Mouse (Mus musculus) T-cell, adult 2 months (primary cell): ENCODE results near the gene Steap2.
"Not testable (repeated sequence)": the region's sequence is repeated elsewhere in the genome, so short reads cannot be mapped to it uniquely, and the experiment has no call there.

Experiments used
- DNase-seq: peaks from one replicate; pipeline ENCODE4 v3.0.0; 2022; ENCODE audit warnings: low spot score

Steap2 gene

GRCm38 (mm10) chr5:5693956-5694653 lies at the start of gene Steap2:
TSS of gene Steap2 (minus strand) at chr5:5694578.
- DNase-seq: no peak

- no peak for DNase-seq
Measured at GRCm38 (mm10) chr5:5734445-5734844, 40.1 kb upstream of the Steap2 start.

- no peak for DNase-seq
Measured at GRCm38 (mm10) chr5:5732858-5733257, 38.5 kb upstream of the Steap2 start.

GRCm38 (mm10) chr5:5732208-5732607 lies 37.8 kb upstream of the Steap2 start:
- DNase-seq: no peak

GRCm38 (mm10) chr5:5729904-5730303 lies 35.5 kb upstream of the Steap2 start:
- no peak for DNase-seq

GRCm38 (mm10) chr5:5722217-5722616 lies 27.8 kb upstream of the Steap2 start:
- no peak for DNase-seq

GRCm38 (mm10) chr5:5711032-5711431 lies 16.7 kb upstream of the Steap2 start:
- DNase-seq: no peak

- DNase-seq: no peak
Measured at GRCm38 (mm10) chr5:5707341-5708278, 13.2 kb upstream of the Steap2 start.

GRCm38 (mm10) chr5:5705019-5705418 lies 10.6 kb upstream of the Steap2 start:
- no peak for DNase-seq

GRCm38 (mm10) chr5:5700386-5700785 lies 6.0 kb upstream of the Steap2 start:
- DNase-seq: no peak

- DNase-seq: no peak
Measured at GRCm38 (mm10) chr5:5698830-5699229, 4.5 kb upstream of the Steap2 start.

- DNase-seq: no peak
Measured at GRCm38 (mm10) chr5:5695401-5695942, 1.1 kb upstream of the Steap2 start.

GRCm38 (mm10) chr5:5693541-5693955 lies 830 bp downstream of the Steap2 start:
- DNase-seq: no peak

GRCm38 (mm10) chr5:5692167-5692738 lies 2.1 kb downstream of the Steap2 start:
- DNase-seq: no peak

GRCm38 (mm10) chr5:5688945-5689540 lies 5.3 kb downstream of the Steap2 start:
- DNase-seq: no peak

GRCm38 (mm10) chr5:5688228-5688627 lies 6.2 kb downstream of the Steap2 start:
- DNase-seq: no peak

- no peak for DNase-seq
Measured at GRCm38 (mm10) chr5:5686973-5687372, 7.4 kb downstream of the Steap2 start.

GRCm38 (mm10) chr5:5684946-5685345 lies 9.4 kb downstream of the Steap2 start:
- not testable (repeated sequence) for DNase-seq

GRCm38 (mm10) chr5:5683292-5683691 lies 11.1 kb downstream of the Steap2 start:
- no peak for DNase-seq

- DNase-seq: no peak
Measured at GRCm38 (mm10) chr5:5679459-5679858, 14.9 kb downstream of the Steap2 start.

- no peak for DNase-seq
Measured at GRCm38 (mm10) chr5:5676082-5676481, 18.3 kb downstream of the Steap2 start.

- no peak for DNase-seq
Measured at GRCm38 (mm10) chr5:5668920-5669319, 25.5 kb downstream of the Steap2 start.
